Mouse (Mus musculus) small intestine, adult 2 months (tissue): ENCODE results near the gene Rex1bd.

Experiments used
- CTCF ChIP-seq: fragments of 200-500 bp; IDR thresholded peaks from 2 replicates; pipeline ENCODE4 v1.5.1; 2012; ENCODE audit warnings: low read depth, mild to moderate bottlenecking, control low read depth, inconsistent platforms, low read length, moderate library complexity, mixed read lengths; ENCODE audit not compliant: insufficient replicate concordance, insufficient read length; ENCODE audit errors: extremely low read depth
- POLR2A ChIP-seq: fragments of 200-500 bp; IDR thresholded peaks from 2 replicates; pipeline ENCODE4 v1.6.1; 2012; ENCODE audit warnings: low read depth, mild to moderate bottlenecking, control low read depth, inconsistent platforms, low read length, moderate library complexity

DNA sequence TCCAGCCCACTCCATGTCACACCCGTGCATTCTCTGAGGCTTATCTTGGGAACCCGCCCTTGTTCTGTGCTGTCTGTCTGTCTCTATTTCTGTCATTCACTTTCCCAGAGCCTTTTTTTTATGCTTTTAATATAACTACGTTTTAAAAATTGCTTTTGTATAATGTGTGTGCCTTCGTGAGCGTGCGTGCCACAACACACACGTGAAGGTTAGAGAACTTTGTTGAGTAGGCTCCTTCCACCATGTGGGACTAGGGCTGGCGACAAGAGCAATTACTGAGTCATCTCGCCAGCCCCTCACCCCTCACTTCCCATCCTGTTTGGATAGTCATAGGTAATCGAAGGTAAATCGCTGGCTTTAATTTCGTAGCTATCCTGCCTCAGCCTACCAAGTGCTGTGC is 4.0 kb downstream of the Rex1bd start:
- TF ChIP-seq CTCF (no peak), POLR2A (no peak)
